Mouse (Mus musculus) induced T-regulatory cell, adult 2 months (primary cell): Measurements from ENCODE around the gene Sec1.
A peak's percentile ranks its signal among the peaks of the same experiment; 100 is the strongest.

ENCODE experiments used
- DNase-seq: peaks from one replicate; pipeline ENCODE4 v3.0.0-alpha.2; 2012; ENCODE audit warnings: low read depth

The Sec1 gene

GRCm38 (mm10) chr7:45704046-45704559 is 9.9 kb upstream of the Sec1 start:
- DNase-seq = peak; percentile 87

DNA sequence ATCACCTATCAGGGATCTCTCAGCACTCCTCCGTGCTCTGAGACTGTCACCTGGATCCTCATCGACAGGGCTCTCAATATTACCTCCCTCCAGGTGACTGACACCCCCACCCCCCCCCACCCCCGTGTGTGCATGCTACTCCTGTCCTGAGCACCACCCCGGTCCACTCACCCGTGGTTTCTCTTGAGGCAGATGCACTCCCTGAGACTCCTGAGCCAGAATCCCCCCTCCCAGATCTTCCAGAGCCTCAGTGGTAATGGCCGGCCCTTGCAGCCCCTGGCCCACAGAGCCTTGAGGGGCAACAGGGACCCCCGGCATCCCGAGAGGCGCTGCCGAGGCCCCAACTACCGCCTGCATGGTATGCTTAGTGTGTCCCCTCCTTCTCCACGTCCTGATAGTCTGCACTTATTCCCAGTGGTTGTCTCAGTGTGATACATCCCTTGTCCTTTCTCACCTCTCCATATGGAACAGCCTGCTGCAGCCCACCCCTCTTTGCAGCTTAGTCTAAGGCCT is 9.4 kb upstream of the Sec1 start:
- no peak for DNase-seq

DNA sequence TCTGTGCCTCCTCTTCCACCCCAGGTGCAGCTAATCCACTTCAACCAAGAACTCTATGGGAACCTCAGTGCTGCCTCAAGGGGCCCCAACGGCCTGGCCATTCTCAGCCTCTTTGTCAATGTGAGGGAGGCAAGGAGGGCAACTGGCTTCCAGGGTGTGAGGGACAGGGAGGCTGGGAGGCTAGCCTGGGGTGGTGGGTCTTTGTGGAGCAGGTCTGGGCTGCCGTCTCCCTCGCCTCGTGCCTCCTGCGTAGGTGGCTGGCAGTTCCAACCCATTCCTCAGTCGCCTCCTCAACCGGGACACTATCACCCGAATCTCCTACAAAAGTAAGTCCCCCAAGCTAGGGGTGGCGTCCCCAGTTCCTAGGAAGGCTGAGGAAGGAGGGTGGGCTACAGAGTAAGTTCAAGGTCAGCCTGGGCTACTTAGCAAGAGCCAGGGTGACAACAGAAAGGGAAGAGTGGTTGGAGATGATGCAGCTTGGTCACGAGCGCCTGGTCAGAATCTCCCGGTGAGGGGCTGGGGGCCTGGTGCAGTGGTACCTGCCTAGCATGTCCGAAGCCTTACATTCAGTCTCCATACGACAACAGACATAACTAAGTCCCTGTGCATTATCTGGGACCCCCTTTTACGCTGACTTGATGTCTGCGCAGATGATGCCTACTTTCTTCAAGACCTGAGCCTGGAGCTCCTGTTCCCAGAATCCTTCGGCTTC is 8.8 kb upstream of the Sec1 start:
- DNase-seq = no peak

- no peak for DNase-seq
These were observed 8.1 kb upstream of the Sec1 start for GRCm38 (mm10) chr7:45702316-45702715.

GRCm38 (mm10) chr7:45701607-45702006 is 7.4 kb upstream of the Sec1 start:
- DNase-seq = no peak

DNA sequence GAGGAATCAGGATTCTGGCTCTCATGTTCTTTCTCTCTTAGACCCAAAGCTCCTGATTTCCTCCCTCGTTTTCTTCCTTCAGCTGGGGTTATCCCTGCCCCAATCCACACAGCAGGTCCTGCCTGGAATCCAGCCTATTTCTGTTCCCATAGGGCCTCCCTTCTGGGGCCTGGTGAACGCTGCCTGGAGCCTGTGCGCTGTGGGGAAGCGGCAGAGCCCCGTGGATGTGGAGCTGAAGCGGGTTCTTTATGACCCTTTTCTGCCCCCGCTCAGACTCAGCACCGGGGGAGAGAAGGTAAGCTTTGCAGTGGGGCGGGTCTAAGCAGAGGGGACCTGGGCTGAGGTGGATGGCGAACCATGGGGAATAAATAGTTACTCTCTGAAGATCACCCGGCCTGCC is 6.9 kb upstream of the Sec1 start:
- DNase-seq = no peak

DNA sequence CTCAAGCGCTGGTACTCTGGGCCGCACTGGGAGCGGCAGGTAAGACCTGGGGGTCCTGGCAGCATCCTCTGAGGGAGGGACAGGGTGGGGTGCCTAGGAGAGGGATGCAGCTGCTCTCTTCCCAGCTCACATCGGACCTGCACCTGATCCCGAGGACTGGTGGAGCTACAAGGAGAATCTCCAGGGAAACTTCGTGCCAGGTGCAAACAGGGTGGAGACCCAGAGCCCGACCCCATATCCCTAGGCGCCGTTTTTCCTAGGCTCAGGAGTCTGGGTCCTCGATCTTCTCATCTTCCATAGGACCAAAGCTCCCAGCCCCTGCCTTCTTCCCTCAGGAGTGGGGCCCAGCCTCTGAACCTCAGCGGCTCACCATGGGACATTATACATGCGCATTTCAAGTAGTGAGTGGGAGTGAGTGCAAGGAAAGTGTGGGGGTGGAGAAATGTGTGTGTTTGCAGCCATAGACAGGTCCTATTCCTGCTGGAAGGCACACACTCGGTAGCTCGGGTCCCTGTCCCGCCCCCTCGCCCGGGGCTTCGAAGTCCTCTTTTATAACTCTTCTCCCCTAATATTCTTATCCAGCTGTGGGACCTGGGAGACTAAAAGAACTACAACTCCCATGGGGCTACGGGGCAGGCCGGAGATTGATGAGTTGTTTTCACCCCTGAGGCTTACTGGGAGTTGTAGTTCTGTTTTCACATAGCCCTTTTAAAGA is 6.3 kb upstream of the Sec1 start:
- DNase-seq = peak; percentile 82

GRCm38 (mm10) chr7:45699523-45700141 is 5.4 kb upstream of the Sec1 start, which contains the start of gene Car11:
Gene Car11 (plus strand): TSS chr7:45699843.
- no peak for DNase-seq

- DNase-seq = peak; percentile 25
These were observed 3.7 kb upstream of the Sec1 start for GRCm38 (mm10) chr7:45697894-45698293.

DNA sequence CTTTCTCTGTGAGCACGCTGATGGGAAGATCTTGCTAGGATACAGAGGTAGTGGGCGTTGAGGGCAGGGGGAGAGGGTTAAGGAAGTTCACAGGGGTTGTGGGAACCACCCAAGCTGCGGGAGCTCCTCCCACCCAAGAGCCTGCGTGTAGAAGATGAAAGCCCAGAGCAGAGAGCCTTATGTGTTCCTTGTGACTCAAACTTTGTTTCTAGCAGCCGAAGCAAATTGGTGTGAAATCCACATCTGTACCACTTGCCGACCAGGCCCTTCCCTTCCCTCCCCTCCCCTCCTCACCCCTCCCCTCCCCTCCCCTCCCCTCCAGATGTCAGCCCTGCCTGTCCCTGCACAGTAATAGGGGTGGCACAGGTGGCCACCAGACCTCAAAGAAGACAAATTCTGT is 896 bp upstream of the Sec1 start:
- peak; percentile 21 for DNase-seq

DNA sequence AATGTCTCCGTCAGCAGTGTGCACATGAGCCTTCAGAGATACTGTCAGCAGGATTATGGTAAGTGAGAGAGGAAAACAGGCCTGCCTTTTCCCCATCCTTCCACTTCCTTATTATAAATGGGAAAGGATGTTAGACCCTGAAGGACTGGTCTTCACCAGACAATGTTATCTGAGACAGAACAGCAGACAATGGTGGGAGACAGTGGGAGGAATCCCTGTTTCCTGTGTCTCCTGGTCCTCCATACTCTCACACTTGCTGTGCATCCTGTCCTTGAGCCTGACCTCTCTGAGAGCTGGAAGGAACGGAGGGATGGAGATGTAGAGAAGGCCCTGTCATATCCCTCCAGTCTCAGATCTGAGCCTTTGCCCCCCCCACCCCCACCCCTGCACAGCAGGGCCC is 1.8 kb downstream of the Sec1 start:
- no peak for DNase-seq

GRCm38 (mm10) chr7:45689800-45690199 is 4.4 kb downstream of the Sec1 start:
- DNase-seq = no peak

DNA sequence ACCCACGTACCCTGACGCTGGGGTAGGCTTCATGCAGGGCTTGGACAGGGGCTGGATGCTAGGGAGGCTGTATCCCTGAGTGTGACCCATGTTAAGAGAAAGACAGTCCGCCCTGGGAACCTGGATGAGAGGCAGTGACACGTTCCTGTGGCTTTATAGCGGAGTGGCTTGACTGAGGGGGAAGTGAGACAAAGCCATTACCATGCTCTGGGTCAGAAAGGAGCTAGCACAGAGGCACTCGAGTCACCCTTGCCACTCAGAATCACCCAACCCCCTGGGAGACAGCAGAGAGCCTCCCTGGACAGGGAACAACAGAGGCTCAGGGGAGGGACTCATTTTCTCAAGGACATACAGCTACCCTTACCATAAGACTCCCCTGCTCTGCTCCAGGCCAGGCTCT is 5.1 kb downstream of the Sec1 start:
- DNase-seq = no peak

DNA sequence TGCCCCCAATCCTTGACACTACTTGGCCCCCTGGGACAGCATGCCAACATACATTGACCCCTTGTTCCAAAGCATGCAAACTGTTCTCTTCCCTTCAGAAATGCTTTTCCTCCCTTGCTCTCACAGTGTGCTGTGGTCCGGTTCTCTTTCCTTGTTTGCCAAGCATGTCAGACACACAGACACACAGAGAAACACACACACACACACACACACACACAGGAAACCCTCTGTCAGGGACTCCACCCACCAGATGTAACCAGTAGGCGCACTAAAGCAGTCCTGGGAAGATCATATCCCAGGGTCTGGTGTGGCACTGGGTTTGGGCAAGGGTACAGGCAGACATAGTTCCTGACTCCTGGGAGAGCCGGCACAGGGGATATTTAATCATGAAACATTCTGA is 7.4 kb downstream of the Sec1 start:
- no peak for DNase-seq

GRCm38 (mm10) chr7:45685811-45686210 is 8.4 kb downstream of the Sec1 start:
- no peak for DNase-seq

DNA sequence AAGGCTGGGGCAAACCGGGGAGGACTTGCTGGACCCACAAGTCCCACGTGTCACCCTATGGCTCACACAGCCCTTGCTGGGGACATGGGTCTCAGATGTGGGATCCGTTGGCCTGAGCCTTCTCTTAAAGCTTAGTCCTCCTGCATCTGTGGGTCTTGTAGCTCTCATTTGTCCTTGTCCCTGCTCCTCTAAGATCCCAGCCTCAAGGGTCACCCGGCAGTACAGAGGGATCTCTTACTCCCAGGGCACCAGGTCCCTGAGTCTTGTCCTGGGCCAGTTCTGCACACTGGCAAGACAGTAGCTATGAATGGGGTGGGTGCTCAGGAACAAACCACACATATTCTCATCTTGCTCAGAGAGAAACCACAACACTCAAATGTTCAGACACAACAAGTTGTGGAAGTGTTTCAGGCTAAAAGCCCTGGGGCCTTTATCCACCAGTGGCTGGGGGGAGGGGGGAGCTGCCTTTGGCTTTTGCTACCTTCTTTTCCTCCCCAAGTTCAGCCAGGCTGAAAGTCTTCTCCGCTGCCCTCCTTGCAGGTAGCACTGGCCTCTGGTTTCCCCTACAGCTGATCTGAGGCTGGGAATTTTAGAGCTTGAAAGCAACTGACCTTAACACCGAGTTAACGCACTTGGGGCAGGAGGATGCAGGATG is 10.7 kb downstream of the Sec1 start, which contains the start of gene Ntn5:
Ntn5 (plus strand) TSS at position 627 of the 655 bp plus-strand sequence.
- DNase-seq = peak; percentile 32

- DNase-seq = peak; percentile 92
These were observed 11.8 kb downstream of the Sec1 start for GRCm38 (mm10) chr7:45682144-45683126.

- peak; percentile 52 for DNase-seq
These were observed 13.0 kb downstream of the Sec1 start for GRCm38 (mm10) chr7:45681046-45681736.

GRCm38 (mm10) chr7:45679966-45680621 is 14.1 kb downstream of the Sec1 start:
- DNase-seq = no peak

- no peak for DNase-seq
These were observed 15.7 kb downstream of the Sec1 start for GRCm38 (mm10) chr7:45678513-45678912.
